Mouse (Mus musculus): ENCODE results near the gene Zscan2. TPM values are rescaled to one million over a fixed set of nuclear protein-coding genes. Genes with fewer than 3 reads are reported as not detected.

The Zscan2 gene
- polyA plus RNA-seq (2015; fragmentation: Nextera tagmentation; extraction: Ambion mirVana): 1.4 TPM in 2 replicates

GRCm38 (mm10) chr7:80860729-80861274 is at the start of gene Zscan2:
Zscan2 (plus strand) TSS chr7:80860920.
- no peaks in the 10 kb centered on the region for H3K27me3 ChIP-seq (replicated peaks; ENCODE audit: control insufficient read depth, insufficient read depth, low read length)
- peaks cover 4% of the 10 kb centered on the region; the same call in 1 of the 2 replicates for H3K36me3 ChIP-seq (ENCODE audit: control insufficient read depth, insufficient read depth, low read length)
- peak within 1 kb of the TSS; percentile 95 for H3K4me3 ChIP-seq (ENCODE audit: low read length)
- H3K9me3 ChIP-seq (ENCODE audit: control insufficient read depth, low read length): no peaks in the 10 kb centered on the region
- under 1% methylated on average over 40 of the region's 40 CpGs for WGBS
- peak; percentile 98 for ATAC-seq
- peak within 1 kb of the TSS; percentile 75 for H3K4me2 ChIP-seq (ENCODE audit: low read depth, low read length)
- peak within 1 kb of the TSS; percentile 87 for H3K27ac ChIP-seq (ENCODE audit: low read length)
- H3K4me1 ChIP-seq (ENCODE audit: control insufficient read depth, insufficient read depth, low read length): peaks cover 22% of the 10 kb centered on the region
- H3K9ac ChIP-seq (ENCODE audit: low read depth, low read length): peak within 1 kb of the TSS; percentile 94

DNA sequence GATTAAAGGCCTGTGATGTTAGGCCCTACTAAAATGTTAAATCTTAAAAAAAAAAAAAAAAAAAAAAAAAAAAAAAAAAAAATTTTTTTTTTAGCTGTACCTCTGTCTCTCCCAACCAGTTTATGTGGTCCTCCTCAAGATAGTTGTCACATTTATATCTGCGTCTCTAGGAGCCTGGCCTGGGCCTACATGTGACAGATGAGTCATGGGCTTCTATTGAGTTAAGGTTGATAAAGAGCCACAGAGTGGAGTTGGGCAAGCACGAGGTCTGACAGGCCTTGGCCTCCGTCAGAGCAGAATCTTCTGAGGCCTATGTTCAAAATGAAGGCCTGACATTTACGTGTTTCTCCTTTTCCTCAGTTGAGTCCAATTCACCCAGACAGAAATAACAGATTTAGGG is 47.3 kb upstream of the Zscan2 start:
- no peaks in the 10 kb centered on the region for H3K4me1 ChIP-seq (ENCODE audit: control insufficient read depth, insufficient read depth, low read length)
- ATAC-seq: 0 out of 2 replicates have a peak, but pooled peaks have one; percentile 38
- H3K9ac ChIP-seq (ENCODE audit: low read depth, low read length): no peak overlapping the region
- H3K4me2 ChIP-seq (ENCODE audit: low read depth, low read length): no peak overlapping the region
- H3K9me3 ChIP-seq (ENCODE audit: control insufficient read depth, low read length): no peaks in the 10 kb centered on the region
- H3K4me3 ChIP-seq (ENCODE audit: low read length): no peak overlapping the region
- no peaks in the 10 kb centered on the region for H3K27me3 ChIP-seq (replicated peaks; ENCODE audit: control insufficient read depth, insufficient read depth, low read length)
- WGBS: 77% methylated on average over 4 of the region's 4 CpGs
- no peaks in the 10 kb centered on the region for H3K36me3 ChIP-seq (ENCODE audit: control insufficient read depth, insufficient read depth, low read length)
- no peak overlapping the region for H3K27ac ChIP-seq (ENCODE audit: low read length)

GRCm38 (mm10) chr7:80816641-80817040 is 44.1 kb upstream of the Zscan2 start:
- no peak overlapping the region for H3K9ac ChIP-seq (ENCODE audit: low read depth, low read length)
- WGBS: 60% methylated on average over 5 of the region's 5 CpGs
- ATAC-seq: no peak

GRCm38 (mm10) chr7:80820838-80821237 is 39.9 kb upstream of the Zscan2 start:
- peaks cover 2% of the 10 kb centered on the region for H3K4me1 ChIP-seq (ENCODE audit: control insufficient read depth, insufficient read depth, low read length)
- H3K9ac ChIP-seq (ENCODE audit: low read depth, low read length): no peak overlapping the region
- H3K4me3 ChIP-seq (ENCODE audit: low read length): no peak overlapping the region
- no peak overlapping the region for H3K27ac ChIP-seq (ENCODE audit: low read length)
- no peak overlapping the region for H3K4me2 ChIP-seq (ENCODE audit: low read depth, low read length)
- H3K36me3 ChIP-seq (ENCODE audit: control insufficient read depth, insufficient read depth, low read length): no peaks in the 10 kb centered on the region
- no peak for ATAC-seq
- no peaks in the 10 kb centered on the region for H3K9me3 ChIP-seq (ENCODE audit: control insufficient read depth, low read length)
- H3K27me3 ChIP-seq (replicated peaks; ENCODE audit: control insufficient read depth, insufficient read depth, low read length): no peaks in the 10 kb centered on the region
- 77% methylated on average over 4 of the region's 4 CpGs for WGBS

More at GRCm38 (mm10) chr7:80816641-80817040, 44.1 kb upstream of the Zscan2 start:
- Histone ChIP-seq H3K4me3 (ENCODE audit: low read length) (no peak overlapping the region), H3K27ac (ENCODE audit: low read length) (no peak overlapping the region), H3K27me3 (replicated peaks; ENCODE audit: control insufficient read depth, insufficient read depth, low read length) (no peaks in the 10 kb centered on the region), H3K4me2 (ENCODE audit: low read depth, low read length) (no peak overlapping the region), H3K36me3 (ENCODE audit: control insufficient read depth, insufficient read depth, low read length) (no peaks in the 10 kb centered on the region), H3K4me1 (ENCODE audit: control insufficient read depth, insufficient read depth, low read length) (no peaks in the 10 kb centered on the region), H3K9me3 (ENCODE audit: control insufficient read depth, low read length) (no peaks in the 10 kb centered on the region)

- Histone ChIP-seq H3K4me2 (ENCODE audit: low read depth, low read length) (no peak overlapping the region), H3K9ac (ENCODE audit: low read depth, low read length) (no peak overlapping the region), H3K4me1 (ENCODE audit: control insufficient read depth, insufficient read depth, low read length) (peaks cover 2% of the 10 kb centered on the region), H3K27ac (ENCODE audit: low read length) (peak overlapping the region; percentile 57), H3K27me3 (replicated peaks; ENCODE audit: control insufficient read depth, insufficient read depth, low read length) (no peaks in the 10 kb centered on the region), H3K4me3 (ENCODE audit: low read length) (no peak overlapping the region), H3K36me3 (ENCODE audit: control insufficient read depth, insufficient read depth, low read length) (no peaks in the 10 kb centered on the region), H3K9me3 (ENCODE audit: control insufficient read depth, low read length) (no peaks in the 10 kb centered on the region)
- peak; percentile 16 for ATAC-seq
- 57% methylated on average over 4 of the region's 4 CpGs for WGBS
Observed at GRCm38 (mm10) chr7:80823267-80823666, 37.5 kb upstream of the Zscan2 start.

GRCm38 (mm10) chr7:80823875-80824682 is 36.6 kb upstream of the Zscan2 start:
- peaks cover 2% of the 10 kb centered on the region for H3K4me1 ChIP-seq (ENCODE audit: control insufficient read depth, insufficient read depth, low read length)
- H3K4me2 ChIP-seq (ENCODE audit: low read depth, low read length): no peak overlapping the region

GRCm38 (mm10) chr7:80825843-80826403 is 34.8 kb upstream of the Zscan2 start, which contains the start of gene Iqgap1:
Iqgap1 (minus strand) TSS chr7:80825974.
- no peaks in the 10 kb centered on the region for H3K27me3 ChIP-seq (replicated peaks; ENCODE audit: control insufficient read depth, insufficient read depth, low read length)
- H3K9me3 ChIP-seq (ENCODE audit: control insufficient read depth, low read length): no peaks in the 10 kb centered on the region
- no peak for ATAC-seq
- H3K4me2 ChIP-seq (ENCODE audit: low read depth, low read length): no peak within 1 kb of the TSS
- H3K4me3 ChIP-seq (ENCODE audit: low read length): no peak within 1 kb of the TSS
- H3K9ac ChIP-seq (ENCODE audit: low read depth, low read length): no peak within 1 kb of the TSS
- no peaks in the 10 kb centered on the region for H3K36me3 ChIP-seq (ENCODE audit: control insufficient read depth, insufficient read depth, low read length)
- H3K27ac ChIP-seq (ENCODE audit: low read length): peak within 1 kb of the TSS; percentile 79; the same call in 1 of the 2 replicates
- peaks cover 2% of the 10 kb centered on the region for H3K4me1 ChIP-seq (ENCODE audit: control insufficient read depth, insufficient read depth, low read length)
- 72% methylated on average over 11 of the region's 11 CpGs for WGBS

More at GRCm38 (mm10) chr7:80823875-80824682, 36.6 kb upstream of the Zscan2 start:
- ATAC-seq: peak; percentile 94
- no peak overlapping the region for H3K4me3 ChIP-seq (ENCODE audit: low read length)
- H3K36me3 ChIP-seq (ENCODE audit: control insufficient read depth, insufficient read depth, low read length): no peaks in the 10 kb centered on the region
- H3K9me3 ChIP-seq (ENCODE audit: control insufficient read depth, low read length): no peaks in the 10 kb centered on the region
- no peaks in the 10 kb centered on the region for H3K27me3 ChIP-seq (replicated peaks; ENCODE audit: control insufficient read depth, insufficient read depth, low read length)
- no peak overlapping the region for H3K9ac ChIP-seq (ENCODE audit: low read depth, low read length)
- WGBS: 36% methylated on average over 11 of the region's 11 CpGs
- H3K27ac ChIP-seq (ENCODE audit: low read length): peak overlapping the region; percentile 79

DNA sequence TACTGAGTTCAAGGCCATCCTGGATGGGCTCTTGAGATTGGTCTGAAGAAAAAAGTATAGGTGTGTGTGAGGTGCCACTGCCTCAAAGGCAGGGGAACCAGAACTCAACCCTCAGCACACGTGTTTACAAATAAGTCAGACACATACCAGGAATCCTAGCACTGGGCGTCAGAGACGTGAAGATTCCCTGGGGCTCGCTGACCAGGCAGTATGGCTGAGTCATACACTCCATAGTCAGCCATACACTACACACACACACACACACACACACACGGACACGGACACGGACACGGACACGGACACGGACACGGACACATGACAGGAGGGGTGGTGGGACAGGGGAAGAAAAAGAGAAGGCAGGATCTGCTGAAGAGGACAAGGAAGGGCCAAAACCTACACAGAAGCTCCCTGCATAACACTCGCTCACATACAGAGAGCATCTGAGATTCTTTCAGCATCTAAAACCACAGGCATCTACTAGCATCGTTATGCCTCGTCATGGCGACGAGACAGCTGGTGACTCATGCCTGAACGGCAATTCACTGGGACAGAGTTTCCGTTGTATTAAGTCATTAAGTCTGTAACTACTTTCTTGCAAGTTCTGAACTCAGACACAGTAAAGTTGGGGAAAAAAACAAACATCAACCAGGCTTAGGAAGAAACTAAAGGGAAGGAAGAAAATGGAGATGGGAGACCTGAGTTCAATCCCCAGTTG is 32.4 kb upstream of the Zscan2 start:
- Histone ChIP-seq H3K36me3 (ENCODE audit: control insufficient read depth, insufficient read depth, low read length) (no peaks in the 10 kb centered on the region), H3K9me3 (ENCODE audit: control insufficient read depth, low read length) (no peaks in the 10 kb centered on the region), H3K27me3 (replicated peaks; ENCODE audit: control insufficient read depth, insufficient read depth, low read length) (no peaks in the 10 kb centered on the region), H3K4me3 (ENCODE audit: low read length) (no peak overlapping the region), H3K27ac (ENCODE audit: low read length) (no peak overlapping the region), H3K4me1 (ENCODE audit: control insufficient read depth, insufficient read depth, low read length) (peaks cover 2% of the 10 kb centered on the region), H3K9ac (ENCODE audit: low read depth, low read length) (no peak overlapping the region), H3K4me2 (ENCODE audit: low read depth, low read length) (no peak overlapping the region)
- no peak for ATAC-seq
- 65% methylated on average over 18 of the region's 18 CpGs for WGBS
